Mouse (Mus musculus) hindbrain, embryonic 11.5 days (tissue): ENCODE data around the gene 3425401B19Rik. TPM values are rescaled to one million over a fixed set of nuclear protein-coding genes. Genes with fewer than 3 reads are reported as not detected.

Source experiments
- ATAC-seq: fragments of 200-750 bp; cut with Nextera tagmentation; 2 replicates; pipeline ENCODE4 v1.8.0; 2017; ENCODE audit warnings: mild to moderate bottlenecking, moderate TSS enrichment, moderate library complexity; ENCODE audit not compliant: low FRiP score
- DNase-seq: peaks from one replicate; pipeline ENCODE4 v3.0.0-alpha.2; 2015; ENCODE audit warnings: low spot score
- H3K27ac ChIP-seq: fragments of 300-500 bp; sonication (generic); 2 replicates; pipeline ENCODE4 v1.5.1; 2014; ENCODE audit warnings: mild to moderate bottlenecking, low read depth, low read length
- H3K27me3 ChIP-seq: fragments of 300-500 bp; sonication (generic); 2 replicates; pipeline ENCODE4 v1.6.1; 2014; ENCODE audit warnings: mild to moderate bottlenecking, low read length, moderate library complexity, mixed read lengths; ENCODE audit not compliant: control insufficient read depth, insufficient read depth
- H3K36me3 ChIP-seq: fragments of 300-500 bp; sonication (generic); 2 replicates; pipeline ENCODE4 v1.6.1; 2014; ENCODE audit warnings: mild to moderate bottlenecking, low read length, moderate library complexity, mixed read lengths; ENCODE audit not compliant: control insufficient read depth, insufficient read depth
- H3K4me1 ChIP-seq: fragments of 300-500 bp; sonication (generic); replicated peaks from 2 replicates; pipeline ENCODE4 v1.6.1; 2014; ENCODE audit warnings: low read length, mixed read lengths; ENCODE audit not compliant: control insufficient read depth, insufficient read depth
- H3K4me2 ChIP-seq: fragments of 300-500 bp; sonication (generic); replicated peaks from 2 replicates; pipeline ENCODE4 v1.6.1; 2014; ENCODE audit warnings: mild to moderate bottlenecking, low read depth, low read length
- H3K4me3 ChIP-seq: fragments of 300-500 bp; sonication (generic); 2 replicates; pipeline ENCODE4 v1.5.1; 2014; ENCODE audit warnings: low read depth, low read length
- H3K9ac ChIP-seq: fragments of 300-500 bp; sonication (generic); 2 replicates; pipeline ENCODE4 v1.6.1; 2014; ENCODE audit warnings: low read depth, low read length
- H3K9me3 ChIP-seq: fragments of 300-500 bp; sonication (generic); 2 replicates; pipeline ENCODE4 v1.6.1; 2016; ENCODE audit warnings: low read length; ENCODE audit not compliant: control insufficient read depth
- WGBS: fragments of 180-500 bp; shearing (Covaris S2); extraction: QIAGEN DNeasy Blood & Tissue Kit; methylation state at CpG from one replicate; pipeline ENCODE4 v1.1.7; 2014; 5-methylcytosine and 5-hydroxymethylcytosine counted together
- polyA plus RNA-seq: library from polyadenylated mRNA; unstranded; fragments of >200 nt; fragmentation: Nextera tagmentation; extraction: Ambion mirVana; gene quantifications from 2 replicates; pipeline ENCODE4 v1.2.1, GENCODE M21; 2014

The 3425401B19Rik gene
- polyA plus RNA-seq, 1 experiment from 2014 or later: 0.06 TPM

DNA sequence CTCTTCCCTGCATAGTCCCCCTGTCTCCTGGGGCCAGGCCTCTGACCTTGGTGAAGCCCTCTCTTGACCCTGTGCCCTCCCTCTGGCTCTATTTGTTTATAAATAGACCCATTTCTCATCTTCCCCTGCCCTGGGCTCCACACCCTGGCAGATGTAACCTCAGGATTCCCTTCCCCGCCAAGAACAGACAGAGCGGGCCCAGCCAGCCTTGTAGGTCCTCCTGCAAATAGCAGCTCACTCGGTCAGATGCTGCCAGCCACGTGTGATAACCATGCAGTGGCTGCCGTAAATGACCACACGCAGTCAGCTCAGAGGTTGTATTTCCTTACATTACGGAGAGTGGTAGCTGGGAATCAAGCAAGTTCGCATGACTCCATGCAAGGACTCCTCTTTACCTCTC is 22.8 kb upstream of the 3425401B19Rik start:
- H3K4me3 ChIP-seq: no peak overlapping the region
- H3K4me2 ChIP-seq: no peak overlapping the region
- ATAC-seq: no peak
- no peaks in the 10 kb centered on the region for H3K4me1 ChIP-seq
- no peaks in the 10 kb centered on the region for H3K27me3 ChIP-seq
- no peaks in the 10 kb centered on the region for H3K36me3 ChIP-seq
- no peak overlapping the region for H3K27ac ChIP-seq
- WGBS: 50% methylated on average over 8 of the region's 8 CpGs
- H3K9me3 ChIP-seq: no peaks in the 10 kb centered on the region
- DNase-seq: no peak
- H3K9ac ChIP-seq: no peak overlapping the region

DNA sequence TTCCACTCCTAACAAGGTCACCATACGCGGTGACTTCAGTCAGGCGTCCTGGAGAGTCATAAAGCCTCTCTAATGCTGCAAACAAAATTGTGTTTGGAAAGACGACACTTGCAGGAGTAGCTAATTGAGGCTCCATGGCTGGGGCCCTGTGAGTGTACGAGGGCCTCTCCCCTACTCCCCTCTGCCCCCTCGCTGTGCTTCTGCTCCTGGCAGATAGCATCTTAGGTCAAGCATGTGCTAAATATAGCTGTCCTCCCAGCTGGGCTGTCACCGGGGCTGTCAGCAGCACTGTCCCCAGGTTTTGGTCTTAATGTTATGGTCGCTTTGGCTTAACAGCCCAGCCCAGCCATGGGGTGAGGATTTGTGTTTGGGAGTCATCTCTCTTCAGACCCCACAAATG is 15.9 kb upstream of the 3425401B19Rik start:
- Histone ChIP-seq H3K27me3 (no peaks in the 10 kb centered on the region), H3K4me3 (no peak overlapping the region), H3K36me3 (no peaks in the 10 kb centered on the region), H3K4me1 (no peaks in the 10 kb centered on the region), H3K4me2 (no peak overlapping the region), H3K9ac (no peak overlapping the region), H3K9me3 (no peaks in the 10 kb centered on the region), H3K27ac (no peak overlapping the region)
- DNase-seq (no peak), ATAC-seq (no peak)
- 56% methylated on average over 8 of the region's 8 CpGs for WGBS

- 93% methylated on average over 3 of the region's 3 CpGs for WGBS
- ATAC-seq: no peak
- DNase-seq: no peak
These were observed 13.5 kb upstream of the 3425401B19Rik start for GRCm38 (mm10) chr14:32698556-32698955.

GRCm38 (mm10) chr14:32697774-32698173 is 12.7 kb upstream of the 3425401B19Rik start:
- Histone ChIP-seq H3K4me2 (no peak overlapping the region), H3K27me3 (no peaks in the 10 kb centered on the region), H3K27ac (no peak overlapping the region), H3K9me3 (no peaks in the 10 kb centered on the region), H3K9ac (no peak overlapping the region), H3K4me3 (no peak overlapping the region), H3K36me3 (no peaks in the 10 kb centered on the region), H3K4me1 (no peaks in the 10 kb centered on the region)
- DNase-seq (no peak), ATAC-seq (no peak)
- WGBS: 84% methylated on average over 8 of the region's 8 CpGs

More at GRCm38 (mm10) chr14:32698556-32698955, 13.5 kb upstream of the 3425401B19Rik start:
- H3K36me3 ChIP-seq: no peaks in the 10 kb centered on the region
- no peaks in the 10 kb centered on the region for H3K27me3 ChIP-seq
- H3K9me3 ChIP-seq: no peaks in the 10 kb centered on the region
- no peak overlapping the region for H3K9ac ChIP-seq
- no peak overlapping the region for H3K27ac ChIP-seq
- no peaks in the 10 kb centered on the region for H3K4me1 ChIP-seq
- no peak overlapping the region for H3K4me3 ChIP-seq
- no peak overlapping the region for H3K4me2 ChIP-seq

- no peak overlapping the region for H3K27ac ChIP-seq
- H3K4me2 ChIP-seq: no peak overlapping the region
- no peak overlapping the region for H3K4me3 ChIP-seq
- no peak for DNase-seq
- no peaks in the 10 kb centered on the region for H3K4me1 ChIP-seq
- H3K9me3 ChIP-seq: no peaks in the 10 kb centered on the region
- 88% methylated on average over 2 of the region's 2 CpGs for WGBS
- no peaks in the 10 kb centered on the region for H3K27me3 ChIP-seq
- ATAC-seq: no peak
- no peaks in the 10 kb centered on the region for H3K36me3 ChIP-seq
- no peak overlapping the region for H3K9ac ChIP-seq
These were observed 11.3 kb upstream of the 3425401B19Rik start for GRCm38 (mm10) chr14:32696344-32696743.

- H3K27ac ChIP-seq: no peak overlapping the region
- H3K36me3 ChIP-seq: no peaks in the 10 kb centered on the region
- WGBS: 92% methylated on average over 2 of the region's 2 CpGs
- H3K9ac ChIP-seq: no peak overlapping the region
- no peaks in the 10 kb centered on the region for H3K27me3 ChIP-seq
- no peaks in the 10 kb centered on the region for H3K4me1 ChIP-seq
- H3K4me3 ChIP-seq: no peak overlapping the region
- no peaks in the 10 kb centered on the region for H3K9me3 ChIP-seq
- DNase-seq (no peak), ATAC-seq (no peak)
- H3K4me2 ChIP-seq: no peak overlapping the region
These were observed 10.8 kb upstream of the 3425401B19Rik start for GRCm38 (mm10) chr14:32695906-32696305.

DNA sequence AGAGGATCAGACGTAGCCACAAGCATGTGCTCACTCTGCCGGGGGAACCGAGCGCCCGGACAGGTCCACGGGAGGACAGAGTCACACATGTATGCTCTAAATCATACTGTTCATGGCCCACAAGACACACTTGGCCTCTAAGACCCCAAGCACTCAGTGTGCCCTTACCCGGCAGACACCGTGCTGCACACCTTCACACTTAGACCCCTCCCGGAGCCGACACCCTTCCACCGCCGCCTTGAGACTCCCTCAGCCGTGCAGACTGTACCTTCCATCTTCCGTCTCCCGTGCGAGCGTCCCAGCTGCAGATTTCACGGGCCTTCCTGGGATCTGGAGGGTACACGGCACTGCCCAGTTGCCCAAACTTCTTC is 373 bp downstream of the 3425401B19Rik start:
- no peak overlapping the region for H3K4me2 ChIP-seq
- no peak overlapping the region for H3K4me3 ChIP-seq
- no peak for ATAC-seq
- no peak for DNase-seq
- H3K27me3 ChIP-seq: no peaks in the 10 kb centered on the region
- no peak overlapping the region for H3K9ac ChIP-seq
- H3K36me3 ChIP-seq: no peaks in the 10 kb centered on the region
- no peak overlapping the region for H3K27ac ChIP-seq
- no peaks in the 10 kb centered on the region for H3K9me3 ChIP-seq
- WGBS: 83% methylated on average over 19 of the region's 19 CpGs
- no peaks in the 10 kb centered on the region for H3K4me1 ChIP-seq

- Histone ChIP-seq H3K4me2 (no peak overlapping the region), H3K4me3 (no peak overlapping the region), H3K4me1 (no peaks in the 10 kb centered on the region), H3K9me3 (no peaks in the 10 kb centered on the region), H3K9ac (no peak overlapping the region), H3K27me3 (no peaks in the 10 kb centered on the region), H3K36me3 (no peaks in the 10 kb centered on the region), H3K27ac (no peak overlapping the region)
- DNase-seq (no peak), ATAC-seq (no peak)
- WGBS: 67% methylated on average over 19 of the region's 19 CpGs
These were observed 935 bp downstream of the 3425401B19Rik start for GRCm38 (mm10) chr14:32683982-32684734.

DNA sequence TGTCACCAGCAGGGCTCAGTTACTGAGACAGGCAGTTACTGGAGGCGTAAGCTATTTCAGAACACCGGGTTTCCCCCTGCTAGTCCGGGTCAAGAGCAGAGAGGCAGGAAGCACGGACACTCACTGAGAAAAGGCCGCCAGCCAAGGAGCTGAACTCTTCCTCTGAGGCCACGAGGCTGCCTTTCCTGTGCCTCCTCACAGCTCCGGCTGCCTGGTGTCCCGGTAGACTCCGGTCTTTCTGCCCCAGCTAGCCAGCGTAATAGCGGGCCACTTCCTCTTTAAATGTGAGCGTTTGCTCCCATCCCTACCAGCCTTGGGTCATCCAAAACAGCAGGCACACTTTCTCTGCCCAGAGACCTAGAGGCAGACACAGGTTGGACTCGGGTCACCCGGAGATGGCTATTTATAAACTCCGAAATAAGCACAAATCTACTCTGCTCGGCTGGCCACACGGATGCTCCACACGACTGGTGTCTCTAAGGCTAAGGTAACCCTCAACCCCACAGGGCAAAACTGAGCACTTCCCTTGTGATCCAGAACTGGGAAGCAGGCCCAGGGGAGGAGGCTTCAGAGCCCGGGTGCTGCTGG is 1.7 kb downstream of the 3425401B19Rik start:
- no peaks in the 10 kb centered on the region for H3K4me1 ChIP-seq
- no peak for ATAC-seq
- H3K9ac ChIP-seq: no peak overlapping the region
- H3K27me3 ChIP-seq: no peaks in the 10 kb centered on the region
- H3K9me3 ChIP-seq: no peaks in the 10 kb centered on the region
- no peak overlapping the region for H3K4me2 ChIP-seq
- 61% methylated on average over 19 of the region's 19 CpGs for WGBS
- no peaks in the 10 kb centered on the region for H3K36me3 ChIP-seq
- no peak overlapping the region for H3K27ac ChIP-seq
- H3K4me3 ChIP-seq: no peak overlapping the region
- no peak for DNase-seq
